Mouse (Mus musculus): ENCODE results near the gene Anxa5. TPM values are rescaled to one million over a fixed set of nuclear protein-coding genes. Genes with fewer than 3 reads are reported as not detected.

Anxa5 gene
- total and polyA plus RNA-seq, 3 experiments, result 30.8 to 47.1 (median 43.4) TPM

GRCm38 (mm10) chr3:36481776-36482193, 6.1 kb upstream of the Anxa5 start:
- H3K79me2 ChIP-seq (replicated peaks; ENCODE audit: control insufficient read depth, extremely low read depth, insufficient read depth, poor library complexity, severe bottlenecking), result no peaks in the 10 kb centered on the region
- no peaks in the 10 kb centered on the region for H3K27me3 ChIP-seq (replicated peaks)
- in situ Hi-C loops (cut with MboI; ENCODE audit: low pct_ligation_motif_present, low pct_unique_long_range_greater_than_20kb, low sequenced_read_pairs) (no loop called here), dilution Hi-C loops (cut with MboI; ENCODE audit: extremely low pct_ligation_motif_present, extremely low pct_unique_long_range_greater_than_20kb, low sequenced_read_pairs) (no loop called here)
- TF ChIP-seq HCFC1 (IDR thresholded peaks at IDR 0.05; ENCODE audit: low read depth, low read length) (no peak), MEF2A (IDR thresholded peaks at IDR 0.05; ENCODE audit: borderline replicate concordance, low read depth, low read length) (no peak), CHD2 (IDR thresholded peaks at IDR 0.05; ENCODE audit: low read length) (no peak), KAT2A (IDR thresholded peaks at IDR 0.05; ENCODE audit: insufficient replicate concordance, low read length) (no peak), TCF12 (IDR thresholded peaks at IDR 0.05; ENCODE audit: low read depth, low read length) (0 out of 2 replicates have a peak, but pooled peaks have one; percentile 29), SMC3 (IDR thresholded peaks at IDR 0.05; ENCODE audit: low read depth, low read length) (no peak), MYC (IDR thresholded peaks at IDR 0.05; ENCODE audit: low read depth, low read length) (no peak), MXI1 (IDR thresholded peaks at IDR 0.05; ENCODE audit: low read depth, low read length) (no peak), GABPA (IDR thresholded peaks at IDR 0.05; ENCODE audit: insufficient replicate concordance, low read depth, low read length) (no peak), RAD21 (IDR thresholded peaks at IDR 0.05; ENCODE audit: low read depth, low read length) (no peak), ZKSCAN1 (IDR thresholded peaks at IDR 0.05; ENCODE audit: borderline replicate concordance, low read depth, low read length) (no peak), NELFE (IDR thresholded peaks at IDR 0.05; ENCODE audit: low read depth, low read length) (no peak), TBP (conservative IDR thresholded peaks at IDR 0.05; ENCODE audit: low read depth, low read length) (no peak), ELF1 (IDR thresholded peaks at IDR 0.05; ENCODE audit: low read depth, low read length) (no peak), UBTF (IDR thresholded peaks at IDR 0.05; ENCODE audit: low read depth, low read length) (no peak), POLR2AphosphoS2 (IDR thresholded peaks at IDR 0.05; ENCODE audit: low read depth, low read length) (no peak), NRF1 (IDR thresholded peaks at IDR 0.05; ENCODE audit: low read depth, low read length) (no peak), CHD1 (IDR thresholded peaks at IDR 0.05; ENCODE audit: low read depth, low read length) (no peak), USF2 (conservative IDR thresholded peaks at IDR 0.05; ENCODE audit: low read depth, low read length) (no peak), JUN (IDR thresholded peaks at IDR 0.05; ENCODE audit: insufficient read depth, low read depth, low read length) (peak; percentile 48; the same call in 1 of the 2 replicates), SIN3A (IDR thresholded peaks at IDR 0.05; ENCODE audit: low read length) (no peak), MAZ (IDR thresholded peaks at IDR 0.05; ENCODE audit: low read depth, low read length) (no peak), MAX (IDR thresholded peaks at IDR 0.05; ENCODE audit: low read length) (no peak), USF1 (IDR thresholded peaks at IDR 0.05; ENCODE audit: low read depth, low read length) (no peak), ZC3H11A (IDR thresholded peaks at IDR 0.05; ENCODE audit: low read depth, low read length) (no peak), IRF4 (IDR thresholded peaks at IDR 0.05; ENCODE audit: low read depth, low read length) (peak; percentile 83), ETS1 (conservative IDR thresholded peaks at IDR 0.05; ENCODE audit: low read depth, low read length) (peak; percentile 70), E2F4 (IDR thresholded peaks at IDR 0.05; ENCODE audit: insufficient replicate concordance, low read depth, low read length) (no peak), POLR2A (IDR thresholded peaks at IDR 0.05; ENCODE audit: low read depth, low read length) (no peak), ZMIZ1 (IDR thresholded peaks at IDR 0.05; ENCODE audit: low read depth, low read length) (no peak), RCOR1 (conservative IDR thresholded peaks at IDR 0.05; ENCODE audit: low read depth, low read length) (no peak), ZNF384 (IDR thresholded peaks at IDR 0.05; ENCODE audit: low read depth, low read length) (no peak), BHLHE40 (IDR thresholded peaks at IDR 0.05; ENCODE audit: low read depth, low read length) (peak; percentile 73), PAX5 (IDR thresholded peaks at IDR 0.05; ENCODE audit: low read length) (no peak), CTCF (conservative IDR thresholded peaks at IDR 0.05 in 1 of 2, IDR thresholded peaks at IDR 0.05 in 1 of 2; ENCODE audit: low read depth in 2 of 2, low read length in 2 of 2) (no peak), MAFK (IDR thresholded peaks at IDR 0.05; ENCODE audit: insufficient replicate concordance, low read length) (no peak), JUND (conservative IDR thresholded peaks at IDR 0.05; ENCODE audit: low read depth, low read length) (peak; percentile 59; the same call in 1 of the 2 replicates), EP300 (IDR thresholded peaks at IDR 0.05; ENCODE audit: low read length) (peak; percentile 61; the same call in 1 of the 2 replicates)
- no peak overlapping the region for H3K4me3 ChIP-seq (replicated peaks in 1 of 3; ENCODE audit: low read depth in 2 of 3, low read length in 2 of 3, poor library complexity in 1 of 3)
- H3K27ac ChIP-seq (ENCODE audit: insufficient read depth, low read depth), result no peak overlapping the region
- H3K4me1 ChIP-seq (ENCODE audit: control insufficient read depth in 1 of 2, insufficient read depth in 2 of 2), result peaks cover 9 to 29% of the 10 kb centered on the region in 2 experiments; a peak in 3 of 4 replicates
- no peak overlapping the region for H3K9ac ChIP-seq (ENCODE audit: insufficient read depth, low read depth)
- H3K36me3 ChIP-seq (replicated peaks in 1 of 2; ENCODE audit: control insufficient read depth in 1 of 2, insufficient read depth in 1 of 2, low read length in 1 of 2), result no peaks in the 10 kb centered on the region
- peaks cover under 1% of the 10 kb centered on the region for H3K9me3 ChIP-seq (replicated peaks; ENCODE audit: low read length)
- DNase-seq (ENCODE audit: extremely low read depth), result no peak
- peak overlapping the region; percentile 64 for H3K4me2 ChIP-seq (ENCODE audit: insufficient read depth, low read depth, poor library complexity, severe bottlenecking)
